Mouse (Mus musculus) CH12.LX (cell line): Measurements from ENCODE around the gene Ak9.

Experiments
- CHD2 ChIP-seq: IDR thresholded peaks from 2 replicates; pipeline ENCODE4 v1.6.1; 2011; ENCODE audit warnings: low read length, improper control_type of control experiment
- CTCF ChIP-seq, 2 experiments: IDR thresholded peaks in 1 of 2; conservative IDR thresholded peaks in 1 of 2; 2 replicates each; pipeline ENCODE4 v1.5.1; 2011 to 2012; ENCODE audit warnings: low read depth in 2 of 2, low read length in 2 of 2, improper control_type of control experiment in 1 of 2, inconsistent platforms in 1 of 2, mild to moderate bottlenecking in 1 of 2, moderate library complexity in 1 of 2
- ELF1 ChIP-seq: IDR thresholded peaks from 2 replicates; pipeline ENCODE4 v1.6.1; 2014; ENCODE audit warnings: low read depth, mild to moderate bottlenecking, inconsistent platforms, low read length, improper control_type of control experiment
- EP300 ChIP-seq: IDR thresholded peaks from 2 replicates; pipeline ENCODE4 v1.6.1; 2011; ENCODE audit warnings: low read length, improper control_type of control experiment
- IRF4 ChIP-seq: IDR thresholded peaks from 2 replicates; pipeline ENCODE4 v1.6.1; 2014; ENCODE audit warnings: low read depth, mild to moderate bottlenecking, inconsistent platforms, low read length, improper control_type of control experiment
- JUND ChIP-seq: conservative IDR thresholded peaks from 2 replicates; pipeline ENCODE4 v1.6.1; 2011; ENCODE audit warnings: low read depth, low read length, improper control_type of control experiment
- MAFK ChIP-seq: IDR thresholded peaks from 2 replicates; pipeline ENCODE4 v1.6.1; 2011; ENCODE audit warnings: low read length, improper control_type of control experiment; ENCODE audit not compliant: insufficient replicate concordance
- MAX ChIP-seq: IDR thresholded peaks from 2 replicates; pipeline ENCODE4 v1.6.1; 2011; ENCODE audit warnings: low read length, improper control_type of control experiment
- MYC ChIP-seq: IDR thresholded peaks from 2 replicates; pipeline ENCODE4 v1.6.1; 2011; ENCODE audit warnings: low read depth, mild to moderate bottlenecking, improper control_type of control experiment, low read length
- POLR2A ChIP-seq: IDR thresholded peaks from 2 replicates; pipeline ENCODE4 v1.6.1; 2011; ENCODE audit warnings: low read depth, mild to moderate bottlenecking, improper control_type of control experiment, low read length
- POLR2AphosphoS2 ChIP-seq: IDR thresholded peaks from 2 replicates; pipeline ENCODE4 v1.6.1; 2011; ENCODE audit warnings: low read depth, low read length, improper control_type of control experiment
- USF1 ChIP-seq: IDR thresholded peaks from 2 replicates; pipeline ENCODE4 v1.6.1; 2014; ENCODE audit warnings: low read depth, mild to moderate bottlenecking, inconsistent platforms, low read length, improper control_type of control experiment
- ZC3H11A ChIP-seq: IDR thresholded peaks from 2 replicates; pipeline ENCODE4 v1.6.1; 2012; ENCODE audit warnings: low read depth, mild to moderate bottlenecking, inconsistent platforms, low read length, improper control_type of control experiment

- no peak for TF ChIP-seq CTCF (conservative IDR thresholded peaks at IDR 0.05 in 1 of 2, IDR thresholded peaks at IDR 0.05 in 1 of 2; ENCODE audit: low read depth in 2 of 2, low read length in 2 of 2)
- no peak for TF ChIP-seq CHD2
- no peak for TF ChIP-seq JUND
- no peak for TF ChIP-seq EP300
- no peak for TF ChIP-seq USF1
- TF ChIP-seq MAFK, result no peak
- TF ChIP-seq IRF4, result no peak
- TF ChIP-seq ZC3H11A, result no peak
- TF ChIP-seq MYC, result no peak
- TF ChIP-seq MAX, result no peak
- TF ChIP-seq POLR2A, result no peak
- no peak for TF ChIP-seq POLR2AphosphoS2
- no peak for TF ChIP-seq ELF1
Measured at GRCm38 (mm10) chr10:41315866-41316265, 12.1 kb downstream of the Ak9 start.
